Mouse (Mus musculus): Measurements from ENCODE around the gene Lgi4. TPM values are rescaled to one million over a fixed set of nuclear protein-coding genes. Genes with fewer than 3 reads are reported as not detected.

The Lgi4 gene
- polyA plus RNA-seq, 1 experiment from 2014 or later, result 0.44 TPM

- Histone ChIP-seq H3K9ac (ENCODE audit: low read length) (no peak overlapping the region), H3K4me1 (replicated peaks; ENCODE audit: control insufficient read depth, insufficient read depth, low read length) (0 out of 2 replicates have a peak, but pooled peaks cover 3% of the 10 kb centered on the region), H3K4me2 (ENCODE audit: low read depth, low read length, severe bottlenecking) (no peak overlapping the region), H3K27ac (ENCODE audit: low read depth, low read length) (no peak overlapping the region), H3K36me3 (ENCODE audit: control insufficient read depth, insufficient read depth, low read length) (no peaks in the 10 kb centered on the region), H3K9me3 (ENCODE audit: control insufficient read depth, low read length) (no peaks in the 10 kb centered on the region), H3K27me3 (ENCODE audit: control insufficient read depth, insufficient read depth, low read length) (no peaks in the 10 kb centered on the region), H3K4me3 (ENCODE audit: low read depth, low read length) (no peak overlapping the region)
- 0 out of 2 replicates have a peak, but pooled peaks have one; percentile 27 for ATAC-seq (replicated peaks; ENCODE audit: low FRiP score)
- WGBS, result 24% methylated on average over 3 of the region's 3 CpGs
- DNase-seq (ENCODE audit: low spot score), result no peak
These were observed 26.0 kb downstream of the Lgi4 start for GRCm38 (mm10) chr7:31085171-31085570.

- ATAC-seq (replicated peaks; ENCODE audit: low FRiP score) (no peak), DNase-seq (ENCODE audit: low spot score) (no peak)
- no peak overlapping the region for H3K4me3 ChIP-seq (ENCODE audit: low read depth, low read length)
- WGBS, result 93% methylated on average over 9 of the region's 9 CpGs
- no peaks in the 10 kb centered on the region for H3K9me3 ChIP-seq (ENCODE audit: control insufficient read depth, low read length)
- no peaks in the 10 kb centered on the region for H3K27me3 ChIP-seq (ENCODE audit: control insufficient read depth, insufficient read depth, low read length)
- 0 out of 2 replicates have a peak, but pooled peaks cover 3% of the 10 kb centered on the region for H3K4me1 ChIP-seq (replicated peaks; ENCODE audit: control insufficient read depth, insufficient read depth, low read length)
- H3K4me2 ChIP-seq (ENCODE audit: low read depth, low read length, severe bottlenecking), result no peak overlapping the region
- no peaks in the 10 kb centered on the region for H3K36me3 ChIP-seq (ENCODE audit: control insufficient read depth, insufficient read depth, low read length)
- no peak overlapping the region for H3K27ac ChIP-seq (ENCODE audit: low read depth, low read length)
- no peak overlapping the region for H3K9ac ChIP-seq (ENCODE audit: low read length)
These were observed 27.1 kb downstream of the Lgi4 start for GRCm38 (mm10) chr7:31086175-31086755.

GRCm38 (mm10) chr7:31087262-31087661, 28.1 kb downstream of the Lgi4 start:
- no peak for DNase-seq (ENCODE audit: low spot score)
- no peak overlapping the region for H3K4me3 ChIP-seq (ENCODE audit: low read depth, low read length)
- H3K9me3 ChIP-seq (ENCODE audit: control insufficient read depth, low read length), result no peaks in the 10 kb centered on the region
- H3K9ac ChIP-seq (ENCODE audit: low read length), result no peak overlapping the region
- no peak for ATAC-seq (replicated peaks; ENCODE audit: low FRiP score)
- no peaks in the 10 kb centered on the region for H3K27me3 ChIP-seq (ENCODE audit: control insufficient read depth, insufficient read depth, low read length)
- H3K36me3 ChIP-seq (ENCODE audit: control insufficient read depth, insufficient read depth, low read length), result no peaks in the 10 kb centered on the region
- no peak overlapping the region for H3K4me2 ChIP-seq (ENCODE audit: low read depth, low read length, severe bottlenecking)
- 84% methylated on average over 2 of the region's 2 CpGs for WGBS
- no peak overlapping the region for H3K27ac ChIP-seq (ENCODE audit: low read depth, low read length)
- H3K4me1 ChIP-seq (replicated peaks; ENCODE audit: control insufficient read depth, insufficient read depth, low read length), result 0 out of 2 replicates have a peak, but pooled peaks cover 3% of the 10 kb centered on the region

GRCm38 (mm10) chr7:31088206-31088605, 29.1 kb downstream of the Lgi4 start:
- ATAC-seq (replicated peaks; ENCODE audit: low FRiP score), result no peak
- H3K4me1 ChIP-seq (replicated peaks; ENCODE audit: control insufficient read depth, insufficient read depth, low read length), result 0 out of 2 replicates have a peak, but pooled peaks cover 3% of the 10 kb centered on the region
- no peak overlapping the region for H3K4me2 ChIP-seq (ENCODE audit: low read depth, low read length, severe bottlenecking)
- DNase-seq (ENCODE audit: low spot score), result no peak
- no peaks in the 10 kb centered on the region for H3K9me3 ChIP-seq (ENCODE audit: control insufficient read depth, low read length)
- H3K36me3 ChIP-seq (ENCODE audit: control insufficient read depth, insufficient read depth, low read length), result no peaks in the 10 kb centered on the region
- no peak overlapping the region for H3K9ac ChIP-seq (ENCODE audit: low read length)
- H3K27ac ChIP-seq (ENCODE audit: low read depth, low read length), result no peak overlapping the region
- WGBS, result 60% methylated on average over 3 of the region's 3 CpGs
- H3K27me3 ChIP-seq (ENCODE audit: control insufficient read depth, insufficient read depth, low read length), result no peaks in the 10 kb centered on the region
- no peak overlapping the region for H3K4me3 ChIP-seq (ENCODE audit: low read depth, low read length)

GRCm38 (mm10) chr7:31089721-31090120, 30.6 kb downstream of the Lgi4 start:
- Histone ChIP-seq H3K27me3 (ENCODE audit: control insufficient read depth, insufficient read depth, low read length) (no peaks in the 10 kb centered on the region), H3K4me1 (replicated peaks; ENCODE audit: control insufficient read depth, insufficient read depth, low read length) (0 out of 2 replicates have a peak, but pooled peaks cover 3% of the 10 kb centered on the region), H3K36me3 (ENCODE audit: control insufficient read depth, insufficient read depth, low read length) (no peaks in the 10 kb centered on the region), H3K4me2 (ENCODE audit: low read depth, low read length, severe bottlenecking) (no peak overlapping the region), H3K9me3 (ENCODE audit: control insufficient read depth, low read length) (no peaks in the 10 kb centered on the region), H3K4me3 (ENCODE audit: low read depth, low read length) (no peak overlapping the region), H3K27ac (ENCODE audit: low read depth, low read length) (no peak overlapping the region), H3K9ac (ENCODE audit: low read length) (no peak overlapping the region)
- no peak for DNase-seq (ENCODE audit: low spot score)
- WGBS, result 98% methylated on average over 2 of the region's 2 CpGs
- ATAC-seq (replicated peaks; ENCODE audit: low FRiP score), result no peak

GRCm38 (mm10) chr7:31094774-31095501, 35.8 kb downstream of the Lgi4 start:
- H3K9me3 ChIP-seq (ENCODE audit: control insufficient read depth, low read length), result no peaks in the 10 kb centered on the region
- H3K4me1 ChIP-seq (replicated peaks; ENCODE audit: control insufficient read depth, insufficient read depth, low read length), result no peaks in the 10 kb centered on the region
- ATAC-seq (replicated peaks; ENCODE audit: low FRiP score), result no peak
- H3K27me3 ChIP-seq (ENCODE audit: control insufficient read depth, insufficient read depth, low read length), result no peaks in the 10 kb centered on the region
- 25% methylated on average over 12 of the region's 12 CpGs for WGBS
- no peaks in the 10 kb centered on the region for H3K36me3 ChIP-seq (ENCODE audit: control insufficient read depth, insufficient read depth, low read length)
- no peak overlapping the region for H3K4me3 ChIP-seq (ENCODE audit: low read depth, low read length)
- H3K4me2 ChIP-seq (ENCODE audit: low read depth, low read length, severe bottlenecking), result no peak overlapping the region
- H3K9ac ChIP-seq (ENCODE audit: low read length), result no peak overlapping the region
- H3K27ac ChIP-seq (ENCODE audit: low read depth, low read length), result no peak overlapping the region
- no peak for DNase-seq (ENCODE audit: low spot score)

- ATAC-seq (replicated peaks; ENCODE audit: low FRiP score), result no peak
- no peak for DNase-seq (ENCODE audit: low spot score)
- no peaks in the 10 kb centered on the region for H3K27me3 ChIP-seq (ENCODE audit: control insufficient read depth, insufficient read depth, low read length)
- no peak overlapping the region for H3K4me3 ChIP-seq (ENCODE audit: low read depth, low read length)
- H3K9ac ChIP-seq (ENCODE audit: low read length), result no peak overlapping the region
- H3K36me3 ChIP-seq (ENCODE audit: control insufficient read depth, insufficient read depth, low read length), result no peaks in the 10 kb centered on the region
- H3K27ac ChIP-seq (ENCODE audit: low read depth, low read length), result no peak overlapping the region
- H3K4me1 ChIP-seq (replicated peaks; ENCODE audit: control insufficient read depth, insufficient read depth, low read length), result no peaks in the 10 kb centered on the region
- no peak overlapping the region for H3K4me2 ChIP-seq (ENCODE audit: low read depth, low read length, severe bottlenecking)
- no peaks in the 10 kb centered on the region for H3K9me3 ChIP-seq (ENCODE audit: control insufficient read depth, low read length)
- 74% methylated on average over 9 of the region's 9 CpGs for WGBS
These were observed 37.9 kb downstream of the Lgi4 start for GRCm38 (mm10) chr7:31096892-31097564.

- no peak overlapping the region; the same call in 1 of the 2 replicates for H3K9ac ChIP-seq (ENCODE audit: low read length)
- H3K27ac ChIP-seq (ENCODE audit: low read depth, low read length), result no peak overlapping the region
- no peaks in the 10 kb centered on the region for H3K27me3 ChIP-seq (ENCODE audit: control insufficient read depth, insufficient read depth, low read length)
- H3K36me3 ChIP-seq (ENCODE audit: control insufficient read depth, insufficient read depth, low read length), result no peaks in the 10 kb centered on the region
- peak; percentile 94 for DNase-seq (ENCODE audit: low spot score)
- ATAC-seq (replicated peaks; ENCODE audit: low FRiP score), result peak; percentile 94
- H3K4me3 ChIP-seq (ENCODE audit: low read depth, low read length), result peak overlapping the region; percentile 11; the same call in 1 of the 2 replicates
- peak overlapping the region; percentile 29; the same call in 1 of the 2 replicates for H3K4me2 ChIP-seq (ENCODE audit: low read depth, low read length, severe bottlenecking)
- no peaks in the 10 kb centered on the region for H3K4me1 ChIP-seq (replicated peaks; ENCODE audit: control insufficient read depth, insufficient read depth, low read length)
- H3K9me3 ChIP-seq (ENCODE audit: control insufficient read depth, low read length), result no peaks in the 10 kb centered on the region
- 46% methylated on average over 19 of the region's 20 CpGs for WGBS
These were observed 38.6 kb downstream of the Lgi4 start for GRCm38 (mm10) chr7:31097583-31098248.
